15 mouse cellular contexts compared by ENCODE assay signal in genomic region chr10:126792371-126792835, GRCm38 (mm10).
A peak's percentile ranks its signal among the peaks of the same experiment; 100 is the strongest.
DNase-seq lines count a peak whose midpoint lies in the region; ATAC-seq and TF ChIP-seq lines count a peak whose summit lies in the region.
"Had no signal": no experiment of that assay in that cellular context is flagged by ENCODE, and none has a peak within 500 bp of the region (broad histone marks: within the 10 kb centered on the region; RNA-seq: fewer than 3 reads in every experiment).

No protein-coding gene starts in this region.

- no peaks in the 10 kb centered on the region for H3K9me3 ChIP-seq in lung, embryonic 15.5 days
- H3K9me3 ChIP-seq: embryonic facial prominence, embryonic 10.5 days; liver, embryonic 12.5 days had no signal

- no peak for TF ChIP-seq POLR2A in testis, adult 2 months (IDR thresholded peaks at IDR 0.05; ENCODE audit: control insufficient read depth, low read depth, low read length)

- no peak overlapping the region for H3K4me2 ChIP-seq in lung, embryonic 15.5 days
- H3K4me2 ChIP-seq: liver, embryonic 12.5 days had no signal

- H3K27ac ChIP-seq in lung, embryonic 15.5 days, result no peak overlapping the region
- H3K27ac ChIP-seq in testis, adult 2 months (ENCODE audit: control insufficient read depth, insufficient read depth, low read depth, low read length), result no peak overlapping the region
- H3K27ac ChIP-seq: embryonic facial prominence, embryonic 10.5 days; heart, adult 2 months; liver, embryonic 12.5 days had no signal

- ATAC-seq in lung, embryonic 15.5 days (ENCODE audit: borderline replicate concordance, extremely low read depth, low FRiP score, low TSS enrichment), result peak; percentile 49; the same call in 1 of the 2 replicates
- ATAC-seq: liver, embryonic 12.5 days had no signal

- intact Hi-C loops in heart, postnatal 10 days (cut with DNase I), result no loop called here

- no peak overlapping the region for H3K4me3 ChIP-seq in lung, embryonic 15.5 days
- peak overlapping the region; percentile 86 for H3K4me3 ChIP-seq in testis, adult 2 months (ENCODE audit: control insufficient read depth, low read depth, low read length)
- H3K4me3 ChIP-seq: embryonic facial prominence, embryonic 10.5 days; heart, adult 2 months; liver, embryonic 12.5 days had no signal

- H3K36me3 ChIP-seq in lung, embryonic 15.5 days, result no peaks in the 10 kb centered on the region
- H3K36me3 ChIP-seq in testis, adult 2 months (ENCODE audit: control insufficient read depth, insufficient read depth, low read length), result no peaks in the 10 kb centered on the region
- H3K36me3 ChIP-seq: embryonic facial prominence, embryonic 10.5 days; liver, embryonic 12.5 days had no signal

- DNase-seq in heart, adult 11 months, result peak; percentile 64
- DNase-seq in heart, postnatal 10 days, result no peak
- no peak for DNase-seq in lung, postnatal 25 days (ENCODE audit: low spot score)
- no peak for DNase-seq in testis, postnatal 10 days (ENCODE audit: low spot score)
- DNase-seq in layer of hippocampus, adult 9-11 months, result no peak
- DNase-seq: adrenal gland, postnatal 10 days; B cell, adult 2 months; cerebellum, adult 11-12 months; heart, adult 2 months; kidney, adult 11 months; kidney, postnatal 14 days had no signal

- no peak overlapping the region for H3K9ac ChIP-seq in lung, embryonic 15.5 days
- H3K9ac ChIP-seq: liver, embryonic 12.5 days had no signal

- H3K27me3 ChIP-seq in lung, embryonic 15.5 days, result no peaks in the 10 kb centered on the region
- no peaks in the 10 kb centered on the region for H3K27me3 ChIP-seq in testis, adult 2 months (ENCODE audit: control insufficient read depth, insufficient read depth, low read length)
- H3K27me3 ChIP-seq: liver, embryonic 12.5 days had no signal

- WGBS in lung, embryonic 15.5 days, result 39% methylated on average over 10 of the region's 10 CpGs

- no peak for TF ChIP-seq CTCF in testis, adult 2 months (IDR thresholded peaks at IDR 0.05; ENCODE audit: control insufficient read depth, insufficient read depth, insufficient replicate concordance, low read depth, low read length)

- H3K4me1 ChIP-seq in lung, embryonic 15.5 days, result no peaks in the 10 kb centered on the region; the same call in 1 of the 2 replicates
- peaks cover 2% of the 10 kb centered on the region for H3K4me1 ChIP-seq in testis, adult 2 months (ENCODE audit: control insufficient read depth, insufficient read depth, low read length)
- H3K4me1 ChIP-seq: liver, embryonic 12.5 days had no signal
